10 mouse cellular contexts compared by ENCODE assay signal in the genomic region with DNA sequence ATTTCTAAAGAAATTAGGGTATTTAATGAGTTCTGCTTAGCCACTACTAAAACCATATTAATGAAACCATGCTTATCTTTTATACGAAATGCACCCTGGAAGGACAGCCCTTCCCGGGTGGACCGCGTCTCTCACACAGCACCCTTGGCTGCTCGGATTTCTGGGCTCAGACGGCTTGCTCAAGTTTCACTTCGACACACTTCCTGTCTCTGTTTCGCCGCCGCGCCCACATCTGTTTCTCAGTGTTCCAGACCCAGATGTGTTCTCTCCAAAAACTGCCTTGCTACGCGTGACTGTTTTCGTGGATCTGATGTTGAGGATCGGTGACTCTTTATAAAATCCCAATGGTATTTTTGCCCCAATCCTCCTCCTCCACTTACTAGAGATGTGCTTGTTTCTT.
A peak's percentile ranks its signal among the peaks of the same experiment; 100 is the strongest.
DNase-seq lines count a peak whose midpoint lies in the region; ATAC-seq and TF ChIP-seq lines count a peak whose summit lies in the region.
"Had no signal": no experiment of that assay in that cellular context is flagged by ENCODE, and none has a peak within 500 bp of the region (broad histone marks: within the 10 kb centered on the region; RNA-seq: fewer than 3 reads in every experiment).

No protein-coding gene starts in this region.

- 37% methylated on average over 15 of the region's 15 CpGs for WGBS in limb, embryonic 13.5 days

- no peak overlapping the region for H3K27ac ChIP-seq in testis, adult 2 months (ENCODE audit: control insufficient read depth, insufficient read depth, low read depth, low read length)
- peak overlapping the region; percentile 75 for H3K27ac ChIP-seq in gastrocnemius, adult 2 months
- H3K27ac ChIP-seq in limb, embryonic 13.5 days, result no peak overlapping the region
- H3K27ac ChIP-seq: hindbrain, embryonic 12.5 days; left cerebral cortex, adult 2 months had no signal

- no peak for TF ChIP-seq CTCF in testis, adult 2 months (IDR thresholded peaks at IDR 0.05; ENCODE audit: control insufficient read depth, insufficient read depth, insufficient replicate concordance, low read depth, low read length)
- no peak for TF ChIP-seq CTCF in gastrocnemius, adult 2 months (IDR thresholded peaks at IDR 0.05)

- no peaks in the 10 kb centered on the region for H3K36me3 ChIP-seq in testis, adult 2 months (ENCODE audit: control insufficient read depth, insufficient read depth, low read length)
- no peaks in the 10 kb centered on the region for H3K36me3 ChIP-seq in limb, embryonic 13.5 days
- H3K36me3 ChIP-seq in splenic B cell, adult 2 months (ENCODE audit: control insufficient read depth, insufficient read depth, low read length, poor library complexity, severe bottlenecking), result no peaks in the 10 kb centered on the region
- H3K36me3 ChIP-seq: hindbrain, embryonic 12.5 days had no signal

- H3K4me2 ChIP-seq in limb, embryonic 13.5 days (replicated peaks), result peak overlapping the region; percentile 45
- H3K4me2 ChIP-seq: hindbrain, embryonic 12.5 days; midbrain, embryonic 11.5 days had no signal

- no peaks in the 10 kb centered on the region; the same call in none of the 2 replicates for H3K4me1 ChIP-seq in testis, adult 2 months (ENCODE audit: control insufficient read depth, insufficient read depth, low read length)
- H3K4me1 ChIP-seq in limb, embryonic 13.5 days, result peaks cover 30% of the 10 kb centered on the region
- H3K4me1 ChIP-seq: hindbrain, embryonic 12.5 days had no signal

- no peak for DNase-seq in testis, postnatal 14 days (ENCODE audit: low spot score)
- peak; percentile 78 for DNase-seq in gastrocnemius, adult 2 months
- peak; percentile 13 for DNase-seq in splenic B cell, adult 2 months (ENCODE audit: low read depth, low spot score)
- no peak for DNase-seq in frontal cortex, adult 2 months (ENCODE audit: extremely low spot score in 1 of 2, low spot score in 1 of 2)
- DNase-seq in natural killer cell, adult 2 months (ENCODE audit: low spot score in 2 of 2), result no peak

- intact Hi-C loops in gastrocnemius, adult 2 months (cut with DNase I), result no loop called here

- H3K9me3 ChIP-seq in limb, embryonic 13.5 days, result no peaks in the 10 kb centered on the region
- H3K9me3 ChIP-seq: hindbrain, embryonic 12.5 days had no signal

- H3K9ac ChIP-seq in limb, embryonic 13.5 days, result no peak overlapping the region
- H3K9ac ChIP-seq: hindbrain, embryonic 12.5 days had no signal

- no peak for TF ChIP-seq POLR2A in testis, adult 2 months (IDR thresholded peaks at IDR 0.05; ENCODE audit: control insufficient read depth, low read depth, low read length)

- peak overlapping the region; percentile 13 for H3K4me3 ChIP-seq in testis, adult 2 months (ENCODE audit: control insufficient read depth, low read depth, low read length)
- H3K4me3 ChIP-seq in gastrocnemius, adult 2 months, result peak overlapping the region; percentile 54
- no peak overlapping the region for H3K4me3 ChIP-seq in limb, embryonic 13.5 days
- H3K4me3 ChIP-seq: hindbrain, embryonic 12.5 days; left cerebral cortex, adult 2 months had no signal

- H3K27me3 ChIP-seq in testis, adult 2 months (ENCODE audit: control insufficient read depth, insufficient read depth, low read length), result no peaks in the 10 kb centered on the region
- no peaks in the 10 kb centered on the region for H3K27me3 ChIP-seq in limb, embryonic 13.5 days
- no peaks in the 10 kb centered on the region for H3K27me3 ChIP-seq in splenic B cell, adult 2 months (ENCODE audit: control insufficient read depth, insufficient read depth, low read length, poor library complexity, severe bottlenecking)
- H3K27me3 ChIP-seq: hindbrain, embryonic 12.5 days had no signal

- peak; percentile 71; the same call in 1 of the 2 replicates for ATAC-seq in limb, embryonic 13.5 days (ENCODE audit: low FRiP score, low read depth)

Comparison
In these comparisons a context has a peak if more than half of its experiments do, and no peak if none do; other contexts are left out.
1. DNase-seq: peak in gastrocnemius, adult 2 months (single experiment) and splenic B cell, adult 2 months (single experiment); none in testis, postnatal 14 days (single experiment), frontal cortex, adult 2 months (0 of 2) and natural killer cell, adult 2 months (0 of 2).